Mouse (Mus musculus) forebrain, embryonic 11.5 days (tissue): Measurements from ENCODE around the gene 4933424G06Rik. TPM values are rescaled to one million over a fixed set of nuclear protein-coding genes. Genes with fewer than 3 reads are reported as not detected.

Source experiments
- ATAC-seq: fragments of 200-750 bp; cut with Nextera tagmentation; replicated peaks from 2 replicates; pipeline ENCODE4 v1.8.0; 2017; ENCODE audit warnings: moderate TSS enrichment; ENCODE audit not compliant: low FRiP score
- DNase-seq: peaks from one replicate; pipeline ENCODE4 v3.0.0-alpha.2; 2017; ENCODE audit warnings: low spot score
- H3K27ac ChIP-seq: fragments of 300-500 bp; sonication (generic); 2 replicates; pipeline ENCODE4 v1.5.1; 2014; ENCODE audit warnings: low read depth, low read length
- H3K27me3 ChIP-seq: fragments of 300-500 bp; sonication (generic); 2 replicates; pipeline ENCODE4 v1.6.1; 2014; ENCODE audit warnings: mild to moderate bottlenecking, low read length, mixed read lengths; ENCODE audit not compliant: control insufficient read depth, insufficient read depth
- H3K36me3 ChIP-seq: fragments of 300-500 bp; sonication (generic); 2 replicates; pipeline ENCODE4 v1.6.1; 2014; ENCODE audit warnings: mild to moderate bottlenecking, low read length, moderate library complexity, mixed read lengths; ENCODE audit not compliant: control insufficient read depth, insufficient read depth
- H3K4me1 ChIP-seq: fragments of 300-500 bp; sonication (generic); replicated peaks from 2 replicates; pipeline ENCODE4 v1.6.1; 2014; ENCODE audit warnings: low read length, mixed read lengths; ENCODE audit not compliant: control insufficient read depth, insufficient read depth
- H3K4me2 ChIP-seq: fragments of 300-500 bp; sonication (generic); 2 replicates; pipeline ENCODE4 v1.6.1; 2014; ENCODE audit warnings: low read depth, mild to moderate bottlenecking, low read length, moderate library complexity, mixed read lengths; ENCODE audit not compliant: severe bottlenecking
- H3K4me3 ChIP-seq: fragments of 300-500 bp; sonication (generic); 2 replicates; pipeline ENCODE4 v1.5.1; 2014; ENCODE audit warnings: low read depth, low read length
- H3K9ac ChIP-seq: fragments of 300-500 bp; sonication (generic); 2 replicates; pipeline ENCODE4 v1.6.1; 2014; ENCODE audit warnings: low read length
- H3K9me3 ChIP-seq: fragments of 300-500 bp; sonication (generic); 2 replicates; pipeline ENCODE4 v1.6.1; 2016; ENCODE audit warnings: low read length, mixed read lengths; ENCODE audit not compliant: control insufficient read depth
- WGBS: fragments of 180-500 bp; shearing (Covaris S2); extraction: QIAGEN DNeasy Blood & Tissue Kit; methylation state at CpG from one replicate; pipeline ENCODE4 v1.1.7; 2014; 5-methylcytosine and 5-hydroxymethylcytosine counted together
- polyA plus RNA-seq: library from polyadenylated mRNA; unstranded; fragments of >200 nt; fragmentation: Nextera tagmentation; extraction: Ambion mirVana; gene quantifications from 2 replicates; pipeline ENCODE4 v1.2.1, GENCODE M21; 2014

The 4933424G06Rik gene
- polyA plus RNA-seq, 1 experiment from 2014 or later: 0.17 TPM

- DNase-seq (no peak), ATAC-seq (no peak)
- H3K9me3 ChIP-seq: no peaks in the 10 kb centered on the region
- H3K27ac ChIP-seq: no peak overlapping the region
- H3K4me3 ChIP-seq: no peak overlapping the region
- WGBS: 95% methylated on average over 7 of the region's 7 CpGs
- no peak overlapping the region for H3K9ac ChIP-seq
- no peaks in the 10 kb centered on the region for H3K4me1 ChIP-seq
- no peak overlapping the region for H3K4me2 ChIP-seq
- H3K27me3 ChIP-seq: no peaks in the 10 kb centered on the region
- peaks cover 15% of the 10 kb centered on the region for H3K36me3 ChIP-seq
Observed at GRCm38 (mm10) chr1:36796711-36797110, 86.8 kb downstream of the 4933424G06Rik start.

DNA sequence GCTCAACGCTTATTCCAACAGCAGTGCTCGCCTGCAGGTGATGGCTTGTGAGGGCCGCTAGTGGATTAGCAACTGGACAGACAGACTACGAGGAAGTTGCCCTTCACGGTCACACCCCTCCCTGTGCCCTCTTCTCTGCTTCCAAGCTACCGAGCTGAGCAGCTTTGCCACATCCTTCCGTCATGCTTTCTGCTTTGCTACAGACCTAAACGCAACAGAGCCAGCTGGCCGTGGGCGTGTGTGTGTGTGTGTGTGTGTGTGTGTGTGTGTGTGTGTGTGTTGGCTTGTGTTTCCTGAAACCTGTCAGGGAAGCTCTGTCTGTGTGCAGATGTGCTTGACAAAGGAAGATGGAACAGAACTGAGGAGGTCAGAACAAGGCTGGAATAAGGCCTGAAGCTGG, 87.5 kb downstream of the 4933424G06Rik start:
- WGBS: 94% methylated on average over 10 of the region's 10 CpGs
- Histone ChIP-seq H3K36me3 (peaks cover 15% of the 10 kb centered on the region), H3K27me3 (no peaks in the 10 kb centered on the region), H3K4me2 (no peak overlapping the region), H3K9me3 (no peaks in the 10 kb centered on the region), H3K9ac (no peak overlapping the region), H3K4me3 (no peak overlapping the region), H3K27ac (no peak overlapping the region), H3K4me1 (no peaks in the 10 kb centered on the region)
- ATAC-seq (no peak), DNase-seq (no peak)

GRCm38 (mm10) chr1:36800379-36801011, 90.5 kb downstream of the 4933424G06Rik start:
- Histone ChIP-seq H3K36me3 (peaks cover 9% of the 10 kb centered on the region; the same call in 1 of the 2 replicates), H3K4me1 (no peaks in the 10 kb centered on the region), H3K9ac (no peak overlapping the region), H3K4me2 (no peak overlapping the region), H3K27ac (no peak overlapping the region), H3K4me3 (no peak overlapping the region), H3K9me3 (no peaks in the 10 kb centered on the region), H3K27me3 (no peaks in the 10 kb centered on the region)
- DNase-seq (no peak), ATAC-seq (no peak)
- 86% methylated on average over 3 of the region's 3 CpGs for WGBS

GRCm38 (mm10) chr1:36804259-36804658, 94.3 kb downstream of the 4933424G06Rik start:
- H3K9me3 ChIP-seq: no peaks in the 10 kb centered on the region
- peaks cover 9% of the 10 kb centered on the region; the same call in 1 of the 2 replicates for H3K36me3 ChIP-seq
- H3K27me3 ChIP-seq: no peaks in the 10 kb centered on the region
- H3K9ac ChIP-seq: no peak overlapping the region
- H3K27ac ChIP-seq: no peak overlapping the region
- 92% methylated on average over 9 of the region's 9 CpGs for WGBS
- ATAC-seq: no peak
- DNase-seq: no peak
- H3K4me1 ChIP-seq: no peaks in the 10 kb centered on the region
- H3K4me3 ChIP-seq: no peak overlapping the region
- no peak overlapping the region for H3K4me2 ChIP-seq

DNA sequence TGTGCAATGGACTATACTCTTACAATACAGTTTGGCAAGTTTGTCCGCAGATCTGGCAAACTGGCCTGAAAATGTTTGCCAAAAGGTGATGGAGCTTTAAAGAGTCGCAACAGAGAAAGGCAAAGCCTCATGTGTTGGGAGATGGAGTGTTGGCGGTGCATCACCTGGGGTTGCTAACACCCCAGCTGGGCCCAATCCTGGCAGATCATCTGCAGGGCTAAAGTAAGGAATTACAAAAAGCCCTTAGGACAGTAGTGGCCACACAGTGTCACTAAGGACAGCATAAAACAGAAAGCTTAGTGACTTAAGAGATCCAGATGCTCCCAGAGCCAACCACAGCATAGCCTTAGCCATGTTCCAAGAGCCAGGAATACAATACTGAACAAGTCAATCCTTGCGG, 94.9 kb downstream of the 4933424G06Rik start:
- Histone ChIP-seq H3K9me3 (no peaks in the 10 kb centered on the region), H3K4me2 (no peak overlapping the region), H3K27me3 (no peaks in the 10 kb centered on the region), H3K4me3 (no peak overlapping the region), H3K4me1 (no peaks in the 10 kb centered on the region), H3K9ac (no peak overlapping the region), H3K36me3 (peaks cover 9% of the 10 kb centered on the region; the same call in 1 of the 2 replicates), H3K27ac (no peak overlapping the region)
- DNase-seq (no peak), ATAC-seq (no peak)
- WGBS: 95% methylated on average over 4 of the region's 4 CpGs

DNA sequence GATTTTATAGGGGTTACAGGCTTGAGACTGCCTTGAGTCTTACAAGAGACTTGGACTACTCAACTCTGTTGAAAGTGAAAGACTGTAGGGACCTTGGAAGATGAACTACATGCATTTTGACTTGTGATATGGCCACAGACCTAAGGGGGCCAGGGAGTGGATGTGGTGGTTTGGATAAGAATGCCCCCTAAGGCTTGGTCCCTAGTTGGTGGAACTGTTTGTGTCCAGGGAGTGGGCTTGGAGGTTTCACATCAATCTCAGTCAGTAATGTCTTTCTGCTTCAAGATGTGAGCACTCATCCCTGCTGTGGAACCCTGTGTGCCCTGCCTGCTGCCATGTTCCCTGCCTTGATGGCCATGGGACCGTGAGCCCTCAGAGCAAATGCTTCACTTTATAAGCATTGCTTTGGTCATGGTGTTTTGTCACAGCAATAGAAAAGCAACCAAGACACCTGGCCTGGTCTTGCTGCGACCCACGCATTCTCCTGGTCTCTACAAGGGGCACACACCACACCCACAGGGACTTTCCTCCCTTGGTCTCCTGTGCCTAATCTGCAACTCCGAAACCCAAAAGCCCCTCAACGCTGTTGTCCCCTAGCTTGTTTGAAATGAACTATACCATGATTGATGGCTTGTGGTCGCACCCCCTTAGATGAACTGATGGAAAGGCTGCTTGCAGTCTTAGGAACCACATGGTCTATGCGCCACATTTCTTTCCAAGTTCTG, 96.4 kb downstream of the 4933424G06Rik start:
- Histone ChIP-seq H3K4me3 (no peak overlapping the region), H3K27me3 (no peaks in the 10 kb centered on the region), H3K9me3 (no peaks in the 10 kb centered on the region), H3K27ac (no peak overlapping the region), H3K4me1 (no peaks in the 10 kb centered on the region), H3K36me3 (peaks cover 12% of the 10 kb centered on the region; the same call in 1 of the 2 replicates), H3K9ac (no peak overlapping the region), H3K4me2 (no peak overlapping the region)
- no peak for DNase-seq
- WGBS: 97% methylated on average over 7 of the region's 7 CpGs
- no peak for ATAC-seq

- no peak overlapping the region for H3K4me3 ChIP-seq
- no peaks in the 10 kb centered on the region for H3K4me1 ChIP-seq
- H3K27ac ChIP-seq: no peak overlapping the region
- DNase-seq (peak; percentile 24), ATAC-seq (no peak)
- no peak overlapping the region for H3K4me2 ChIP-seq
- H3K9me3 ChIP-seq: no peaks in the 10 kb centered on the region
- 90% methylated on average over 1 of the region's 1 CpGs for WGBS
- no peaks in the 10 kb centered on the region for H3K27me3 ChIP-seq
- peaks cover 15% of the 10 kb centered on the region; the same call in 1 of the 2 replicates for H3K36me3 ChIP-seq
- H3K9ac ChIP-seq: no peak overlapping the region
Observed at GRCm38 (mm10) chr1:36807086-36807485, 97.1 kb downstream of the 4933424G06Rik start.
